Mouse (Mus musculus): ENCODE data around the gene Rfng. TPM values are rescaled to one million over a fixed set of nuclear protein-coding genes. Genes with fewer than 3 reads are reported as not detected.
"Not testable (repeated sequence)": the region's sequence is repeated elsewhere in the genome, so short reads cannot be mapped to it uniquely, and the experiment has no call there.

Rfng gene
- polyA plus RNA-seq (2012) = 3.1 and 4.6 TPM in 2 replicates

DNA sequence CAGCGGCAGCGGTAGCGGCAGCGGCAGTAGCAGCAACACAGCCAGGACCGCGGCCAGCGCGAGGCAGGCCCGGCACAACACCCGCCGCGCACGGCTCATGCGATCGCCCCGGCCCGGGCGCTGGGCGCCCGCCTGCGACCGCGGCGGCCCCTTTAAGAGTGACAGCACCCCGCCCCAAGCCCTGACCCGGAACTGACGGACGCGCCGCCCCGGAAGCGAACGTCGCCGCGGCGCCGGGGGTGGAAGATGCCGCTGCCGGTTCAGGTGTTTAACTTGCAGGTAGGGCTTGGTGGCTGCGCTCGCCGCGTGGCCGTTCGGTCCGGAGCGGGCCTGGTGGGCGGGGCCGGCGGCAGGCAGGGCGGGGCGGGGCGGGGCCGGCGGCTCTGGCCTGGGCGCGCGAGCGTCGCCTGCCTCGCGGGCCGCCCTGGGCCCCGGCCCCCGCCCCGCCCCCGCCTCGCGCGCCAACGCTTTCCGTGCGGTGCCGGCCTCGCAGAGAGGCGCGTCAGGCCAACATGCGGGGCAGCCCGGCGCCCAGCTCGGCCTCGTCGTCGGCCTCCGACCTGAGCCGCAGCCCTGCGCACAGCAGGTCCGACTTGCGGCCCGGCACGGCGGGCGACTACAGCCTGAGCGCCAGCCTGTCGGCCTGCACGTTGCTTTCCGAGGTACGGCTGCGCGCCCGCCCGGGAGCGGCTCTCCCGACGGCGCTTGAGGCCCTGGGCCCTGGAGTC is at the start of gene Rfng, which contains the start of gene Gps1:
Rfng (minus strand) TSS at position 144 of the 728 bp plus-strand sequence.
Gps1 (plus strand) TSS at position 209 of the 728 bp plus-strand sequence.
- Histone ChIP-seq H3K4me3 (replicated peaks) (peak within 1 kb of the TSS; percentile 95), H3K4me1 (ENCODE audit: control insufficient read depth) (peaks cover 42% of the 10 kb centered on the region), H3K9me3 (ENCODE audit: control insufficient read depth, low read length) (no peaks in the 10 kb centered on the region), H3K36me3 (ENCODE audit: control insufficient read depth) (peaks cover 66% of the 10 kb centered on the region), H3K27me3 (ENCODE audit: control insufficient read depth) (no peaks in the 10 kb centered on the region)
- TF ChIP-seq TAL1 (IDR thresholded peaks at IDR 0.05; ENCODE audit: low read length) (no peak), GATA1 (IDR thresholded peaks at IDR 0.05; ENCODE audit: low read length) (no peak)

DNA sequence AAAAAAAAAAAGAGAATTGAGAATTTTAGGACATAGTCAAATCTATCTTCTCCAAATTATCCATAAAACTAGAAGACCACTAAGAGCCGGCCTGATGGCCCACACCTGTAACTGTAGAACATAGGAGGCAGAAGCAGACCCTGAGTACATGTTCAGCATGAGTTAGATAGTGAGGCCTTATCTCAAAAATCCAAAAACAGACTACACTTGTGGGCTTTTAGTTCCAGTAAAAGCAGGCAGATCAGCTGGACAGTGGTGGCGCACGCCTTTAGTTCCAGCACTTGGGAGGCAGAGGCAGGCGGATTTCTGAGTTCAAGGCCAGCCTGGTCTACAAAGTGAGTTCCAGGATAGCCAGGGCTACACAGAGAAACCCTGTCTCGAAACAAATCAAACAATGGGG is 49.0 kb upstream of the Rfng start:
- H3K4me3 ChIP-seq (replicated peaks); H3K36me3 ChIP-seq (ENCODE audit: control insufficient read depth); H3K27me3 ChIP-seq (ENCODE audit: control insufficient read depth); H3K9me3 ChIP-seq (ENCODE audit: control insufficient read depth, low read length): not testable (repeated sequence)
- H3K4me1 ChIP-seq (ENCODE audit: control insufficient read depth) = peaks cover 15% of the 10 kb centered on the region

- H3K9me3 ChIP-seq (ENCODE audit: control insufficient read depth, low read length) = no peaks in the 10 kb centered on the region
- no peak overlapping the region for H3K4me3 ChIP-seq (replicated peaks)
- TF ChIP-seq TAL1 (IDR thresholded peaks at IDR 0.05; ENCODE audit: low read length) (no peak), GATA1 (IDR thresholded peaks at IDR 0.05; ENCODE audit: low read length) (no peak)
These were observed 47.8 kb upstream of the Rfng start for GRCm38 (mm10) chr11:120831659-120832440.

GRCm38 (mm10) chr11:120830686-120831085 is 46.7 kb upstream of the Rfng start:
- Histone ChIP-seq H3K4me1 (ENCODE audit: control insufficient read depth) (peaks cover 15% of the 10 kb centered on the region), H3K36me3 (ENCODE audit: control insufficient read depth) (peaks cover 3% of the 10 kb centered on the region; the same call in 1 of the 2 replicates)
- no peak for TF ChIP-seq GATA1 (IDR thresholded peaks at IDR 0.05; ENCODE audit: low read length)
- TF ChIP-seq TAL1 (IDR thresholded peaks at IDR 0.05; ENCODE audit: low read length) = no peak

More at GRCm38 (mm10) chr11:120831659-120832440, 47.8 kb upstream of the Rfng start:
- peaks cover 15% of the 10 kb centered on the region for H3K4me1 ChIP-seq (ENCODE audit: control insufficient read depth)
- H3K27me3 ChIP-seq (ENCODE audit: control insufficient read depth) = no peaks in the 10 kb centered on the region
- no peaks in the 10 kb centered on the region for H3K36me3 ChIP-seq (ENCODE audit: control insufficient read depth)

GRCm38 (mm10) chr11:120829757-120830532 is 45.9 kb upstream of the Rfng start:
- Histone ChIP-seq H3K9me3 (ENCODE audit: control insufficient read depth, low read length) (no peaks in the 10 kb centered on the region), H3K4me1 (ENCODE audit: control insufficient read depth) (peaks cover 23% of the 10 kb centered on the region)
- TF ChIP-seq TAL1 (IDR thresholded peaks at IDR 0.05; ENCODE audit: low read length) = no peak
- no peak for TF ChIP-seq GATA1 (IDR thresholded peaks at IDR 0.05; ENCODE audit: low read length)

More at GRCm38 (mm10) chr11:120830686-120831085, 46.7 kb upstream of the Rfng start:
- no peaks in the 10 kb centered on the region for H3K27me3 ChIP-seq (ENCODE audit: control insufficient read depth)
- H3K4me3 ChIP-seq (replicated peaks) = no peak overlapping the region
- no peaks in the 10 kb centered on the region for H3K9me3 ChIP-seq (ENCODE audit: control insufficient read depth, low read length)

DNA sequence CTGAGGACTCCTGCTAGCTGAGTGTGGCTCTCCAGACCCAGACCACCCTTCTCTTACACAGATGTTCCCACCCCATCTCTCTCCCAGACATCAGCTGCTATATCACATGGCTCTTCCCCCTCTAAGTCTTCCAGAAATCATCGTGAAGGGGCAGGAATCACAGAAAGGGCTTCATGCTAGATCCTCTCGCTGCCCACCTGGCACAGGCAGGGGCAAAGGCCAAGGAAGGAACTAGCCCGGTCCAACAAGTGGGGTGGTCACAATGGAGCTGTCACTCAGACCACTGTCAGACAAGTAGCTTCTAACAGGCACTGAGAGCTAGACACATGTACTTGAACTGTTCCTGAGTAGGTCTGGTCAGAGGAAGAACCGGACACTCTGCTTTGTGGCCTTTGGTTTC is 44.4 kb upstream of the Rfng start:
- Histone ChIP-seq H3K36me3 (ENCODE audit: control insufficient read depth) (peaks cover 3% of the 10 kb centered on the region; the same call in 1 of the 2 replicates), H3K9me3 (ENCODE audit: control insufficient read depth, low read length) (no peaks in the 10 kb centered on the region), H3K27me3 (ENCODE audit: control insufficient read depth) (no peaks in the 10 kb centered on the region), H3K4me1 (ENCODE audit: control insufficient read depth) (peaks cover 32% of the 10 kb centered on the region), H3K4me3 (replicated peaks) (no peak overlapping the region)
- no peak for TF ChIP-seq TAL1 (IDR thresholded peaks at IDR 0.05; ENCODE audit: low read length)
- no peak for TF ChIP-seq GATA1 (IDR thresholded peaks at IDR 0.05; ENCODE audit: low read length)

More at GRCm38 (mm10) chr11:120829757-120830532, 45.9 kb upstream of the Rfng start:
- peaks cover 3% of the 10 kb centered on the region; the same call in 1 of the 2 replicates for H3K36me3 ChIP-seq (ENCODE audit: control insufficient read depth)
- H3K4me3 ChIP-seq (replicated peaks) = no peak overlapping the region
- H3K27me3 ChIP-seq (ENCODE audit: control insufficient read depth) = no peaks in the 10 kb centered on the region

DNA sequence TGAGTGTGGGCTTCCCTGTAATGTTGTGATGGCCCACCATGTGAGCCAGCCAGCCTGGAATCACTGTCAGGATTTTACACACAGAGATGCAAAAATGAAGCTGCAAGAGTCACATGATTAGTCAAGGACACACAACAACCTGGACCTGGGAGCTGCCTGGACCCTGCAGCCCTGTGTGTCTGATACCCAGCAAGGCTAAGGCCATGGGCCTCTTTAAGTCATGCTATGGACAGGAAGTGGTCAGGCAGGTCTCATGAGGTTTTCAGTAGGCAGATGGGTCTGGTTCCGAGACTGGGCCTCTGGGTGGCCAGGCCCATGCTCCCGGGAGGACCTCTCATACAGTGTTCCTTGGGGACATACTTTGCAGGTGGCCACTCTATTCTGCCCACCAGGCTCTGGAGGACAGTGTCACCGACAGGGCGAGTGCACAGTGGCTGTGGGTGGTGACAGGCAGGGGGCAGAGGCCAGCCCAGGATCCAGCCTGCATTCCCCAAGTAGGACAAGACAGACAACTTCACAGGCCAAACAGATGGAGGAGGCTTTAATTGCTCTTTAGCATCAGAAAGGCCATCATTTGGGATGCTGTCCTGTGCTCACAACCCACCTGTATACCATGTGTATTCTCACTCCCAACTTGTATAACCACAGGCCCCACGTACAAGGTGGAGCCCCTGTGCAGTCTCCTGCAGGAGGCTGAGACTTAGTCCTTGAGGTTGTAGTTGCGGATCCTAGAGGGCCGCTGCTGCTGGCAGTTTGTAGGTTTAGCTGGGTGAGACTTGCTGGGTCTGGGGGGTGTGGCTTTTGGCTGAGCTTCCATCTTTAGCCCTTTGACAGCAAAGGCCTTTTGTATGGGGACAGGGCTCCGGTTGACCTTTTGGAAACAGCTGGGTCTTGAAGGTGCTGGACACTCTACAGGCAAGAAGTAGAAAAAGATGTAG is 42.3 kb upstream of the Rfng start:
- peaks cover 15% of the 10 kb centered on the region for H3K36me3 ChIP-seq (ENCODE audit: control insufficient read depth)
- H3K4me3 ChIP-seq (replicated peaks) = no peak overlapping the region
- H3K9me3 ChIP-seq (ENCODE audit: control insufficient read depth, low read length) = no peaks in the 10 kb centered on the region
- no peaks in the 10 kb centered on the region for H3K27me3 ChIP-seq (ENCODE audit: control insufficient read depth)
- TF ChIP-seq TAL1 (IDR thresholded peaks at IDR 0.05; ENCODE audit: low read length) = no peak
- no peak for TF ChIP-seq GATA1 (IDR thresholded peaks at IDR 0.05; ENCODE audit: low read length)
- H3K4me1 ChIP-seq (ENCODE audit: control insufficient read depth) = peaks cover 46% of the 10 kb centered on the region

DNA sequence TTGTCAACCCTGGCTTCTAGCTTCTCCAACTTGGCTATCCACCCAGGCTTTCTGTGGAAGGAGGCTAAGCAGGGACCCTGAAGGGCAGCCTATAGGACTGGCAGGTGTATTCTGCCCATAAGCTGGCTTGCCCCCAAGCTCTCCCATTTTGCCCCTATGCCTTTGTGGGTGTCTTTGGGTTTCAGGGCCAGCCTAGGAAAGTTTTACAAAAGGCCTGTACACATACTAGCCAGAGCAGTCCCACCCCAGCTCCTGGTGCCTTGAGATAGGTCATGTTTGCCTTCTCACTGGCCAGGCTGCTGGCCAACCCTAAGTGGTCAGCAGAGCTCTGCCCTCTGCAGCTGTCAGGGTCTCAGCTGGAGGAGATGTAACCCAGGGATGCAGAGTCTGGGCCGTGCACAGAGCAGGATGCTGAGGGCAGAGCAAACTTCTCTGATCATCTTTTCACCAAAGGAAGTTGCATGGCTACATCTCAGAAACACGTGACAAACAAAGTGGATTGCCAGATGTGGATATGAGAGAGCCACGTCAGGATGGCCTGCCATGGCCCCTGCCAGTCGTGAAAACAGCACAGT is 41.4 kb upstream of the Rfng start:
- peaks cover 24% of the 10 kb centered on the region for H3K36me3 ChIP-seq (ENCODE audit: control insufficient read depth)
- H3K4me3 ChIP-seq (replicated peaks) = peak overlapping the region; percentile 82
- TF ChIP-seq TAL1 (IDR thresholded peaks at IDR 0.05; ENCODE audit: low read length) = no peak
- no peak for TF ChIP-seq GATA1 (IDR thresholded peaks at IDR 0.05; ENCODE audit: low read length)
- peaks cover 53% of the 10 kb centered on the region for H3K4me1 ChIP-seq (ENCODE audit: control insufficient read depth)
- no peaks in the 10 kb centered on the region for H3K9me3 ChIP-seq (ENCODE audit: control insufficient read depth, low read length)
- H3K27me3 ChIP-seq (ENCODE audit: control insufficient read depth) = no peaks in the 10 kb centered on the region
